Mouse (Mus musculus) central nervous system, embryonic 14 days (tissue): Measurements from ENCODE around the gene Ugt2b5. TPM values are rescaled to one million over a fixed set of nuclear protein-coding genes. Genes with fewer than 3 reads are reported as not detected.

ENCODE experiments used
- polyA plus RNA-seq: library from polyadenylated mRNA; depleted of rRNA; stranded (reverse); fragments of >200 nt; gene quantifications from 2 replicates; pipeline ENCODE4 v1.2.3, GENCODE M21; 2012; rRNA removed

The Ugt2b5 gene
- 0.04 TPM in 1 of 2 replicates, not detected in the other for polyA plus RNA-seq

GRCm38 (mm10) chr5:87140196-87140595, at the start of gene Ugt2b5:
Gene Ugt2b5 (minus strand): TSS chr5:87140318.

GRCm38 (mm10) chr5:87092346-87093027, 47.6 kb downstream of the Ugt2b5 start, which contains the start of gene Ugt2b36:
Gene Ugt2b36 (minus strand): TSS chr5:87092555.

Other genes with a start within 250 kb of the Ugt2b5 start
- not detected in 2 replicates for gene Ugt2b34, start 233.4 kb downstream of the Ugt2b5 start, polyA plus RNA-seq
- gene Ugt2b1, start 213.8 kb downstream of the Ugt2b5 start, polyA plus RNA-seq, result not detected in 2 replicates
- not detected in 2 replicates for gene Ugt2b35, start 139.5 kb downstream of the Ugt2b5 start, polyA plus RNA-seq
- gene Ugt2b36, start 47.8 kb downstream of the Ugt2b5 start, polyA plus RNA-seq, result not detected in 2 replicates
- gene Ugt2b37, start 114.5 kb upstream of the Ugt2b5 start, polyA plus RNA-seq, result not detected in 2 replicates
- not detected in 2 replicates for gene Ugt2a3, start 196.9 kb upstream of the Ugt2b5 start, polyA plus RNA-seq